Mouse (Mus musculus) midbrain, embryonic 10.5 days (tissue): Measurements from ENCODE around the gene Olfr156. TPM values are rescaled to one million over a fixed set of nuclear protein-coding genes. Genes with fewer than 3 reads are reported as not detected.
"Not testable (repeated sequence)": the region's sequence is repeated elsewhere in the genome, so short reads cannot be mapped to it uniquely, and the experiment has no call there.

Experiments
- DNase-seq: peaks from one replicate; pipeline ENCODE4 v3.0.0-alpha.2; 2017; ENCODE audit warnings: low spot score
- H3K27ac ChIP-seq: fragments of 300-500 bp; sonication (generic); replicated peaks from 2 replicates; pipeline ENCODE4 v1.5.1; 2016; ENCODE audit warnings: mild to moderate bottlenecking
- H3K27me3 ChIP-seq: fragments of 300-500 bp; sonication (generic); 2 replicates; pipeline ENCODE4 v1.6.1; 2016; ENCODE audit warnings: low read depth, mild to moderate bottlenecking; ENCODE audit not compliant: poor library complexity, severe bottlenecking
- H3K36me3 ChIP-seq: fragments of 300-500 bp; sonication (generic); 2 replicates; pipeline ENCODE4 v1.6.1; 2016; ENCODE audit warnings: mild to moderate bottlenecking, moderate library complexity
- H3K4me1 ChIP-seq: fragments of 300-500 bp; sonication (generic); 2 replicates; pipeline ENCODE4 v1.6.1; 2016
- H3K4me3 ChIP-seq: fragments of 300-500 bp; sonication (generic); 2 replicates; pipeline ENCODE4 v1.5.1; 2016; ENCODE audit warnings: mild to moderate bottlenecking, moderate library complexity
- H3K9me3 ChIP-seq: fragments of 300-500 bp; sonication (generic); replicated peaks from 2 replicates; pipeline ENCODE4 v1.6.1; 2016; ENCODE audit warnings: mild to moderate bottlenecking
- WGBS: fragments of 180-500 bp; shearing (Covaris S2); methylation state at CpG from one replicate; pipeline ENCODE4 v1.1.7; 2016; 5-methylcytosine and 5-hydroxymethylcytosine counted together
- polyA plus RNA-seq: library from polyadenylated mRNA; unstranded; fragments of >200 nt; fragmentation: Nextera tagmentation; extraction: Ambion mirVana; gene quantifications from 2 replicates; pipeline ENCODE4 v1.2.1, GENCODE M21; 2016

Gene Olfr156
- polyA plus RNA-seq, 1 experiment from 2014 or later, result not detected

- Histone ChIP-seq H3K4me3 (no peak overlapping the region), H3K9me3 (no peaks in the 10 kb centered on the region), H3K27ac (no peak overlapping the region), H3K4me1 (peaks cover 9% of the 10 kb centered on the region), H3K36me3 (no peaks in the 10 kb centered on the region), H3K27me3 (no peaks in the 10 kb centered on the region)
- no peak for DNase-seq
- 83% methylated on average over 13 of the region's 13 CpGs for WGBS
Measured at GRCm38 (mm10) chr4:43822896-43823550, 672 bp downstream of the Olfr156 start.

GRCm38 (mm10) chr4:43798936-43799335 is 24.8 kb downstream of the Olfr156 start:
- no peak for DNase-seq
- no peaks in the 10 kb centered on the region for H3K36me3 ChIP-seq
- H3K4me3 ChIP-seq, result no peak overlapping the region
- WGBS, result 81% methylated on average over 7 of the region's 7 CpGs
- no peaks in the 10 kb centered on the region for H3K4me1 ChIP-seq
- no peak overlapping the region for H3K27ac ChIP-seq
- H3K9me3 ChIP-seq, result peaks cover 14% of the 10 kb centered on the region
- H3K27me3 ChIP-seq, result no peaks in the 10 kb centered on the region

DNA sequence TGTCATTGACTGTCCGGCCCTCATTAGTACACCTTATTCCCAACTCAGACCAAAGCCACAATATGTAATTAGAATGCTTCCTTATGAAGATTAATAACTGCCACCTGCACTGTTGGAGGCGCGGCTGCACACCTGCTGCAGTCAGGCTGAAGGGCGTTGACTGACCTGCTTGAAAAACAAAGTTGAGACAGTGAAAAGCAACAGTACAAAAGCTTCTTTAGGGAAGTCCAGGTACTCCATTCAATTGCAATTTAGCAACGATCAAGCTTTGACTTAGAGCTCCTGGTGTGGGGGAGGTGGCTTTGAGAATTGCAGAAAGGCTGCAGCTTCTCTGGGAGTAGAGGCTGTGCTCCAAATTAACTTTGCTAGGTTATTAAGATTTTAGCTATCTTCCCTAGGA is 27.9 kb downstream of the Olfr156 start:
- H3K27me3 ChIP-seq, H3K9me3 ChIP-seq, H3K27ac ChIP-seq, H3K36me3 ChIP-seq, H3K4me3 ChIP-seq, H3K4me1 ChIP-seq, DNase-seq: not testable (repeated sequence)
- WGBS, result 82% methylated on average over 5 of the region's 5 CpGs

- WGBS, result 71% methylated on average over 6 of the region's 6 CpGs
Measured at GRCm38 (mm10) chr4:43795296-43795695, 28.4 kb downstream of the Olfr156 start.

GRCm38 (mm10) chr4:43772304-43772703 is 51.4 kb downstream of the Olfr156 start:
- Histone ChIP-seq H3K4me3 (no peak overlapping the region), H3K4me1 (no peaks in the 10 kb centered on the region), H3K27me3 (no peaks in the 10 kb centered on the region), H3K9me3 (no peaks in the 10 kb centered on the region), H3K27ac (no peak overlapping the region), H3K36me3 (no peaks in the 10 kb centered on the region)
- no peak for DNase-seq
- 39% methylated on average over 2 of the region's 2 CpGs for WGBS

More at GRCm38 (mm10) chr4:43795296-43795695, 28.4 kb downstream of the Olfr156 start:
- no peak overlapping the region for H3K27ac ChIP-seq
- peaks cover 6% of the 10 kb centered on the region; the same call in 1 of the 2 replicates for H3K9me3 ChIP-seq
- no peak overlapping the region for H3K4me3 ChIP-seq
- no peaks in the 10 kb centered on the region for H3K27me3 ChIP-seq
- no peaks in the 10 kb centered on the region for H3K36me3 ChIP-seq
- no peaks in the 10 kb centered on the region for H3K4me1 ChIP-seq
- DNase-seq, result no peak

- no peaks in the 10 kb centered on the region for H3K9me3 ChIP-seq
- no peaks in the 10 kb centered on the region for H3K27me3 ChIP-seq
- no peak overlapping the region for H3K27ac ChIP-seq
- no peak for DNase-seq
- H3K4me3 ChIP-seq, result no peak overlapping the region
- H3K36me3 ChIP-seq, result no peaks in the 10 kb centered on the region
- H3K4me1 ChIP-seq, result no peaks in the 10 kb centered on the region
- WGBS, result 79% methylated on average over 6 of the region's 6 CpGs
Measured at GRCm38 (mm10) chr4:43771626-43772025, 52.1 kb downstream of the Olfr156 start.

DNA sequence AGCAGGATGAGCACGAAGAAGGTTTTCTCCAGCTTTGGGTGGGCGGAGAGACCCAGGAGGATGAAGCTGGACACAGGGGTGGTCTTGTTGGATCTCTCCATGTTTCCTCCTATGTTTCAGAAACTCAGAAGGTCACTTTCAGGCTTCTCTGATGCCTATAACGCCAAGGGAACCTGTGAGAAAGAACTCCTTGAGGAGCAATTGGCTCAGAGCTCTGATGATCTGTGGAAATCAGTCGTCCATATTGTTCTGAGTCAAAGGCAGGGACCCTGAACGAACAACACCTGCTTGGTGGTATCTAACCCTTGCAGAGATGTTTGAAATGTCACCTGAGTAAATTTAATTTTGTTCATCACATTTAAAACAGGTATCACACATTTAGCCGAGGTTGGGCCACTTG is 52.8 kb downstream of the Olfr156 start, which contains the start of gene Olfr159:
TSS of gene Olfr159 (minus strand) at position 101 of the 400 bp plus-strand sequence.
- H3K27ac ChIP-seq, result no peak within 1 kb of the TSS
- WGBS, result 83% methylated on average over 6 of the region's 6 CpGs
- no peak within 1 kb of the TSS for H3K4me3 ChIP-seq
- no peak for DNase-seq
- H3K27me3 ChIP-seq, result no peaks in the 10 kb centered on the region
- no peaks in the 10 kb centered on the region for H3K9me3 ChIP-seq
- H3K4me1 ChIP-seq, result no peaks in the 10 kb centered on the region
- H3K36me3 ChIP-seq, result no peaks in the 10 kb centered on the region

Other genes starting within 250 kb of the Olfr156 start
- 20.7 and 21.0 TPM in 2 replicates for gene Rgp1, start 245.2 kb downstream of the Olfr156 start, polyA plus RNA-seq
- 26.7 and 31.6 TPM in 2 replicates for gene Gba2, start 245.0 kb downstream of the Olfr156 start, polyA plus RNA-seq
- 0.32 and 0.74 TPM in 2 replicates for gene Msmp, start 239.4 kb downstream of the Olfr156 start, polyA plus RNA-seq
- 11.7 and 14.3 TPM in 2 replicates for gene Npr2, start 192.0 kb downstream of the Olfr156 start, polyA plus RNA-seq
- gene Spag8, start 170.3 kb downstream of the Olfr156 start, polyA plus RNA-seq, result 3.0 and 4.3 TPM in 2 replicates
- 75.5 and 79.3 TPM in 2 replicates for gene Hint2, start 167.4 kb downstream of the Olfr156 start, polyA plus RNA-seq
- 4.6 and 7.2 TPM in 2 replicates for gene Tmem8b, start 154.9 kb downstream of the Olfr156 start, polyA plus RNA-seq
- gene Fam221b, start 154.8 kb downstream of the Olfr156 start, polyA plus RNA-seq, result 1.6 and 2.1 TPM in 2 replicates
- not detected in 2 replicates for gene Olfr70, start 123.1 kb downstream of the Olfr156 start, polyA plus RNA-seq
- not detected in 2 replicates for gene Olfr71, start 113.6 kb downstream of the Olfr156 start, polyA plus RNA-seq
- 0.21 TPM in 1 of 2 replicates, not detected in the other for gene Hrct1, start 96.7 kb downstream of the Olfr156 start, polyA plus RNA-seq
- 0.02 TPM in 1 of 2 replicates, not detected in the other for gene Spaar, start 93.9 kb downstream of the Olfr156 start, polyA plus RNA-seq
- gene Olfr159, start 52.9 kb downstream of the Olfr156 start, polyA plus RNA-seq, result not detected in 2 replicates
- gene Olfr157, start 16.3 kb upstream of the Olfr156 start, polyA plus RNA-seq, result not detected in 2 replicates
- not detected in 2 replicates for gene Olfr155, start 27.7 kb upstream of the Olfr156 start, polyA plus RNA-seq
- 8.7 and 10.0 TPM in 2 replicates for gene Reck, start 51.6 kb upstream of the Olfr156 start, polyA plus RNA-seq
- 69.2 and 82.3 TPM in 2 replicates for gene Glipr2, start 133.5 kb upstream of the Olfr156 start, polyA plus RNA-seq
- gene Ccin, start 159.6 kb upstream of the Olfr156 start, polyA plus RNA-seq, result not detected in 2 replicates
- gene Clta, start 180.6 kb upstream of the Olfr156 start, polyA plus RNA-seq, result 187 and 190 TPM in 2 replicates